Mouse (Mus musculus): ENCODE measurements around the gene Slc17a7. TPM values are rescaled to one million over a fixed set of nuclear protein-coding genes. Genes with fewer than 3 reads are reported as not detected.
A peak's percentile ranks its signal among the peaks of the same experiment; 100 is the strongest.

Slc17a7 gene
- polyA plus RNA-seq, 1 experiment: 0.09 TPM

GRCm38 (mm10) chr7:45128624-45129246 lies 35.0 kb upstream of the Slc17a7 start, which contains the start of gene Rpl13a:
TSS of gene Rpl13a (minus strand) at chr7:45128761.
- no peak for TF ChIP-seq GATA1 (IDR thresholded peaks at IDR 0.05; ENCODE audit: low read length)

- TF ChIP-seq GATA1 (IDR thresholded peaks at IDR 0.05; ENCODE audit: low read length): no peak
Observed at GRCm38 (mm10) chr7:45129318-45129717, 34.4 kb upstream of the Slc17a7 start.

GRCm38 (mm10) chr7:45129776-45130512 lies 33.8 kb upstream of the Slc17a7 start:
- no peak for TF ChIP-seq GATA1 (IDR thresholded peaks at IDR 0.05; ENCODE audit: low read length)

GRCm38 (mm10) chr7:45131850-45132249 lies 31.9 kb upstream of the Slc17a7 start:
- no peak for TF ChIP-seq GATA1 (IDR thresholded peaks at IDR 0.05; ENCODE audit: low read length)

- TF ChIP-seq GATA1 (IDR thresholded peaks at IDR 0.05; ENCODE audit: low read length): no peak
Observed at GRCm38 (mm10) chr7:45133446-45134159, 30.1 kb upstream of the Slc17a7 start.

GRCm38 (mm10) chr7:45134544-45135026 lies 29.2 kb upstream of the Slc17a7 start:
- TF ChIP-seq GATA1 (IDR thresholded peaks at IDR 0.05; ENCODE audit: low read length): no peak

GRCm38 (mm10) chr7:45135370-45135769 lies 28.4 kb upstream of the Slc17a7 start:
- TF ChIP-seq GATA1 (IDR thresholded peaks at IDR 0.05; ENCODE audit: low read length): peak; percentile 81

GRCm38 (mm10) chr7:45135993-45136567 lies 27.7 kb upstream of the Slc17a7 start, which contains the start of the genes Gm45713 and Flt3l:
TSS of gene Gm45713 (minus strand) at chr7:45136231.
TSS of gene Flt3l (minus strand) at chr7:45136432.
- TF ChIP-seq GATA1 (IDR thresholded peaks at IDR 0.05; ENCODE audit: low read length): no peak

GRCm38 (mm10) chr7:45137171-45138006 lies 26.4 kb upstream of the Slc17a7 start:
- peak; percentile 97 for TF ChIP-seq GATA1 (IDR thresholded peaks at IDR 0.05; ENCODE audit: low read length)

GRCm38 (mm10) chr7:45138403-45138802 lies 25.3 kb upstream of the Slc17a7 start:
- TF ChIP-seq GATA1 (IDR thresholded peaks at IDR 0.05; ENCODE audit: low read length): no peak

- TF ChIP-seq GATA1 (IDR thresholded peaks at IDR 0.05; ENCODE audit: low read length): no peak
Observed at GRCm38 (mm10) chr7:45139904-45140723, 23.6 kb upstream of the Slc17a7 start.

- no peak for TF ChIP-seq GATA1 (IDR thresholded peaks at IDR 0.05; ENCODE audit: low read length)
Observed at GRCm38 (mm10) chr7:45141319-45141718, 22.4 kb upstream of the Slc17a7 start.

- no peak for TF ChIP-seq GATA1 (IDR thresholded peaks at IDR 0.05; ENCODE audit: low read length)
Observed at GRCm38 (mm10) chr7:45141914-45142313, 21.8 kb upstream of the Slc17a7 start.

Data from G1E-ER4 (cell line).